Mouse (Mus musculus): ENCODE results near the gene Rbks.
A peak's percentile ranks its signal among the peaks of the same experiment; 100 is the strongest.
"Not testable (repeated sequence)": the region's sequence is repeated elsewhere in the genome, so short reads cannot be mapped to it uniquely, and the experiment has no call there.

The Rbks gene

DNA sequence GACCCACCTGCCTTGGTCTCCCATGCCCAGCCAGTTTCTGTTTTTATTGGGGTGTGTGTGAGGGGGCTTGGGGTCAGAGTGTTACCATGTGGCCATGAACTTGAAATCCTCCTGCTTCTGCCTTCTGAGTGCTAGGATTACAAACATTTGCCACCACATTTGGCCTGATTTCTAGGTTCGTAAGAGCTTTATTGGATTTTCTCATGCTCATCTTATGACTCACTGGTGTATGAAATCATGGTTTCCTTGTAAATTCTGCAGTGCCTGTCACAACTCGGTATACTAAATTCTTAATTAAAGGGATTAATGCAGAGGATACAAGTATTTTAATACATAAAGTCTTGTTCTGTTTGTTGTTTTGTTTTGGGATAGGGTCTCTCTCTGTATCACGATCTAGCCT, 77.1 kb downstream of the Rbks start:
- DNase-seq, result no peak

DNA sequence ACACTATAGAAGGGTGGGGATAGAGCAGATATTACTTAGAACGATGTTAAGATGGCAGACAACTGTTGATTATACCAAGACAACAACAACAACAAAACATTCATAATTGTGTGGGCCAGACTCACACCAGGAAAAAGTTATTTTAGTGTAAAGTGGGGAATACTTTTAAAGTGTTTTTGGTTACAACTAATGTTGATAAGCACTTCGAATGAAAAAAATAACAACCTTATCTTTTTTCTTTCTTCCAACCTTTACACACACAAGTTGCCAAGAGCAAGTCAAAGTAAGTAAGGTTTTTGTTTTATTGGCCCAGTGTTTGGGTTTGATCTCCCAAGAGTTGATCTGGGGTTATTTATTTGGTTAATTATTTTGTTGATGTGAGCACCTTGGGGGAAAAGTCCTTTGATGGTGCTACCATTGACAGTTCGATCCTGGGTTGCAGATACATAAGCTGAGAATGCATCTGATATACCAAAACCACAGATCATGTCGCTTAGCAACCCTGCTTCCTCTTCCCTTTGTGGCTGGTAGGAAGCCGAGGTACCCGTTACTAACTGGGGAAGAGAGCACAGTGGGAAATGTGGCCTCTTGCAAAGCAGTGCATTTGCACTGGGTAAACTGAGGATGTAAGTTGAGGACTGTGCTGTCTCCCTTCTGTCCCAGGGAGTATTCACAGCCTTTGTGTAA, 82.9 kb downstream of the Rbks start:
- DNase-seq, result no peak

DNA sequence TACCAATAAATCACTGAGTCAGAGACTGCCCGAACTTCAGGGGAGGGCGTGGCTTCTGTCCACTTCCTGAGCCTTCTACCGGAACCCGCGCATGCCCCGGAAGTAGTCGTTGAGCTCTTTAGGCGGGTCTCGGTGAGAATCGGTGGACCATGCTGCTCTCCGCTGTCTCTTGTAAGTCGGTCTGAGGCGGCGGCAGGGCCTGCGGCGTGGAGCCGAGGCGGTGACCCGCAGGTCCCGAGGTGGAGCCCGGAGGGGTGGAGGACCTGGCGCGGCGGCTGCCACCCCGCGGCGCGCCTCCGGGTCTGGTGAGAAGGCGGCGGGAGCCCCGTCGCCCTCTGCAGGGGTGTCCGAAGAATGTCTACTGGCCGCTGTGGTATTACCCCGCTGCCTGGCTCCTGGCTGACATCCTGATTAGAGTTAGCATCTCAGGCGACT, 83.6 kb downstream of the Rbks start:
- DNase-seq, result peak; percentile 93 to 94

DNA sequence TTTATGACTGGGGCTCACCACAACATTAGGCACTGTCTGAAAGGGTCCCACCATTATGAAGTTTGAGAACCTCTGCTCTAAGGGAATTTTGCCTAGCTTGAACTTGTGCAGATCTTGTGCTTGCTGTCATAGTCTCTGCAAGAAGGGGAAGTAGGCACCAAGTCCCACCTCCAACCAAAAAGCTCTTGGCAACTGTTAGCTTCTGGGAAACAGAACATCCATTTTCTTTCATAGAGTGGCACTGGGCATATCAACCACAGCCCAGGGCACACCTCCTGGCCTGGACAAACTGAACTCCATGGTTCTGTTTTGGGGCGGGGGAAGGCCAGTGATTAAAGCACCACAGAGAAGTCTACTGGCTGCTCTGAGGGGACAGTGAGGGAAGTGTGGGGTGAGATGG, 86.2 kb downstream of the Rbks start:
- DNase-seq, result no peak

DNA sequence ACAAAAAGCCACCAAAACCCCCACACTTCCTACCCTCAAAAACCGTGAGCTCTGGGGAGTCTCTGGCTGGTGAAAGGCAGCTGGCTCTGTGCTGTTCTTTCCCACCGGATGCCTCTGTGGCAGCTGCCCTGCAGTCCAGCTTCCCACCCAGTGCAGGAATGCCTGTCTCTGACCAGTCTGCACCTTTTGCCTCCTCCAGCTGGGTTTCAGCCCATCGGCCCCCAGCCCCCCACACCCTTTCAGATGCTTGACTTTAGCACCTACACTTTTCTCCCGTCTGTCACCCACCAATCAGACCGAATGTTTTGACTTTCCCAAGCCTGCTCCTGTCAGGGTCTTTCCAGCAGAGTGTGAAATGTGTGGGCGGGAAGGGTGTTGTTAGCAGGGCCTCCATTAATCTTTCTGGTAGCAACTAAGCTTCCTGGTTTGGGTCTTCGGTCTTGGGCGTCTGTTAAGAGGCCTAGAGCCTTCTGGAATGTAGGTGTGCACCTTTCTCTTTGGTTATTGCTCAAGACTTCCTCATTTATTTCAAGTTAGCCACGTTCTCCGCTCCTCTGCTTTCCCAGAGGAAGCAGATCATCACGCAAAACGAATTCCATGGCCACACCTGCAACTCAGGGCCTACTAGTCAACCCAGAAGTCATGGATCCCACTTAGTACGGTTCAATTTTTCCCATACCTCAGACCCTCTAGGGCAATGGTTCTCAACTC, 86.9 kb downstream of the Rbks start:
- no peak for DNase-seq

DNA sequence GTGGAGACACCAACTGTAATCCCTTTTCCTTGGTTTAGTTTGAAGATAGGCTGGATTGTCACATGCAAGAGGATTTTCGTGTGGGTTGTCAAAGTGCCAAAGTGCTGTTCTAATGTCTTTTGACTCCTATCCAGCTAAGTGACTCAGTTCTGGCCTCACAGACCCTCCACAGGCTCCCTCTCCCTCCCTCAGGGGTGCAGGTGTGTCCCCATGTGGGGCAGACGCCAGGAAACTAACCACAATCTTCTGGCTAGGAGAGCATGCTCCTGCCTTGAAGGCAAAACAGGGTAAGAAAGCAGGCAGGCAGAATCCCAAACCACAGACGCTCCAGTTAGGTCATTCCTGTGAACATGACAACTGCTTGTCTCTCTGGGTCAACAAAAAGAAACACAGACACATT, 91.3 kb downstream of the Rbks start:
- no peak for DNase-seq

DNA sequence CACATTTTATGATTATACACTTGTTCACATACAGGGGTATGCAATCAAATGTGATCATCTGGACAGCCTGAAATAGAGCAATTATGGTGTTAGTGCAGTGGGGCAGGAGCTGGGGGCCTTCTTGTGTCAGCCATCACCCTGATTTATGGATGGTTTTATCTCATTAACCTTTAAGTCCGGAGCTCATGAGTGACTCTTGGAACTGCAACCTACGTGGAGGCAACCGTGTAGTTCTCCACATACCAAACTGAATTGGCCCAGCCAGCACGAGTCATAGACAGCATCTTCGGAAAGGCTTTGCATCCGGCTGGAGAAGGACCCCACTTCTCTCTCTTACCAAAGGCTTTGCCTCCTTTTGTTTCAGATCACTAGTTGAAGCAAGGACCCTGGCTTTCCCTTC, 93.7 kb downstream of the Rbks start:
- no peak for DNase-seq

DNA sequence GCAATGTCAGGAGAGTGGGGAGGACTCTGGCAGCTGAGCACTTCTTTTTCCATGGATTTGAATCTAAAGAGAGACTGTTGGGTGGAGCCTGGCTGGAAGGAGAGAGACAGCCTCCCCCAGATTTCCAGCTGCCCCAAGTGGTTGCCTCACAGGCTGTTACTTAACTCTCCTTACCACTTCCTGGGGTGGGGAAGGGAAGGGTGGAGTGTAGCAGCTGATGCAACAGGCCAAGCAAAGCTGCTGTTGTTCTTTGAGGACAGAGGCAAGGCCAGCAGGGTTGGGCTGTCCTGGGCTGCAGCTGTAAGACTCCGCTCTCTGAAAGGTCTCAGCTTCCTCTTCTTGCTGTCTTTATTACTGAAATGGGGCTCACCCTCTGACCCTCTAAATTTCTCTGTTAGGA, 95.0 kb downstream of the Rbks start:
- DNase-seq, result peak; percentile 31 to 40

DNA sequence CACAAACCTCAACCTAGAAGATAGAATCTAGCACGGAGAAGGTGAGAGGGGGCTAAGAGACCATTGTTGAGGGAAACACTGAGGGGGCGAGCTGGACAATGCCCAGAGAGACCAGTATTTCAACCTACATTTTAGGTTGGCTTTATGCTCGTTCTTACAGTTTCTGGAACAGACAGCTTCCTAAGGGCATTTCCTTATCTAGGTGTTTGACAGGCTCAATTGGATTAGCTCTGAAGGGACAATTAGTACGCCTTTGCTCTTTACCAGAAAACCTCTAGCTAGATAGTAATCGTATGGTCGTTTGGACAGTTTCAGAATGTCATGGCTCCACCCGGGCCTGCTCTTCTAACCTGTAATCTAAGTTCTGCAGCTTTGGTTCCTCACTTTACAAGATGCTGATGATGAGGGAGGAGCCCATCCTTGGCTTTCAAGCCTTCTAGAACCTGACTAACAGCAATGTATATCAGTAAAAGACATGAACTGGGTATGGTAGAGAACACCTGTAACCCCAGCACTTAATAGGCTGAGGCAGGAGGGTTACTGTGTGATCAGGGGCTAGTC, 96.2 kb downstream of the Rbks start:
- no peak for DNase-seq

DNA sequence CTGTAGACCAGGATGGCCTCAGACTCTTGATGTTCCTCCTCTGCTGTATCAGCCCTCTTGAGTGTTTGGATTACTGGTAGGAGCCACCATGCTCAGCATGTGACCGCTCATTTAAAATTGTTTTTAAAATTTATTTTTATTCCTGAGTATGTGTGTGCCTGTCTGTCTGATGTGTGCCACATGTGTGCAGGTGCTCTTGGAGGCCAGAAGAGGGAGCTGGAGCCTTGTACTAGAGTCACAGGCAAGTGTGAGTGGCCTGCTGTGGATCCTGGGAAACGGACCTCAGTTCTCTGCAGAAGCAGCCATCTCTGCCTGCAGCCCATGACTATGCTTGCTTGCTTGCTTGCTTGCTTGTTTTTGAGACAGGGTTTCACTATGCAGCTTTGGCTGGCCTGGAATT, 98.3 kb downstream of the Rbks start:
- DNase-seq, result no peak

DNA sequence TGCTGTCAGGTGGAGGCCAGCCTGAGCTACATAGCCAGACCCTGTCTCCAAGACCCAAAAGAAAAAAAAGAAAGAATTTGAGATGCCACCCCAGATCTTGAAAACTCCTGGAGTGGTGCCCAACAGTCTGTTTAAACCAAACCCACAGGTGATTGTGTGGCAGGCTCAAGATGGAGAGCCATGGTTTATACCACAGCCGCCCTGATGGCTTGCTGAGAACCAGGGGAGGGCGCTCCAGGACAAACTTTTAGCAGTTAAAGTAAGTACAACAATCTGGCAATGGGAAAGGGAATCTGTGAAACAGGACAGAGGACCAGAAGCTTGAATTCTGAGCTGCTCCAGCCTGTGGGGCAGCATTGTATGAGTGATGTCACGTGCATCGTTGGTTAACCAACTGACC, 98.8 kb downstream of the Rbks start:
- peak; percentile 22 to 67 for DNase-seq

DNA sequence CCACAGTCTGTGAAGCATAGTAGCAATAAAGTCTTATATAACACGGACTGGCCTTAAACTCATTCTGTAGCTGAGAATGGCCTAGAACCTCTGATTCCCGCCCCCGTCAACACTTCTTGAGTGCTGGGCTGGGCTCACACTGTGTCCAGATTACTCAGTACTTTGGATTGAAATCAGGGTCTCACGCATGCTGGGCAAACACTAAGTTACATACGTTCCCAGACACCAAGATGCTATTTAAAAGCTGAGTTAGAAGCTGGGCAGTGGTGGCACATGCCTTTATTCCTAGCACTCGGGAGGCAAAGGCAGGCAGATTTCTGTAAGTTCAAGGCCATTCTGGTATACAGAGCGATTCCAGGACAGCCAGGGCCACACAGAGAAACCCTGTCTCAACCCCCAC, 99.3 kb downstream of the Rbks start:
- no peak for DNase-seq

DNA sequence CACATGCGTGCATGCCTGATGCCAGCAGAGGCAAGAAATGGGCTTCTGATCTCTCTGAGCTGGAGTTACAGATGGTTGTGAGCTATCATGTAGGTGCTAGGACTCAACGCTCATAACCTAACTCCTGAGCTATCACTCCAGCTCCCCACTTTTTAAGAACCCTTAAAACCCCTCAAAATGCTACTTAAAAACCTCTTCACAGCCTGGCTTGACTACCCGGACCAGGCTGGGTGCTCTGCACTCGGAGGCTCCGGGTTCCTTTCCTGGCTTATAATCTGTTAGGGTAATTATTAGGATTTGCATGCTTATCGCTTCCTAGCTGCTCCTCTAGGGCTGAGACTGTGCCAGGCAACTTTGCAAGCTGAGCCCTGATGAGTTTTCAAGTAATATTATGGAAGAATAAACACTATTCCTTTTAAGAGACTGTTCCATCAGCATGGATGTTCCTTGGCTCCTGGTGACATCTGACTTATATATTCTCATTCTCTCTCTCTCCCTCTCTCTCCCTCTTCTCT, 99.9 kb downstream of the Rbks start:
- no peak for DNase-seq

DNA sequence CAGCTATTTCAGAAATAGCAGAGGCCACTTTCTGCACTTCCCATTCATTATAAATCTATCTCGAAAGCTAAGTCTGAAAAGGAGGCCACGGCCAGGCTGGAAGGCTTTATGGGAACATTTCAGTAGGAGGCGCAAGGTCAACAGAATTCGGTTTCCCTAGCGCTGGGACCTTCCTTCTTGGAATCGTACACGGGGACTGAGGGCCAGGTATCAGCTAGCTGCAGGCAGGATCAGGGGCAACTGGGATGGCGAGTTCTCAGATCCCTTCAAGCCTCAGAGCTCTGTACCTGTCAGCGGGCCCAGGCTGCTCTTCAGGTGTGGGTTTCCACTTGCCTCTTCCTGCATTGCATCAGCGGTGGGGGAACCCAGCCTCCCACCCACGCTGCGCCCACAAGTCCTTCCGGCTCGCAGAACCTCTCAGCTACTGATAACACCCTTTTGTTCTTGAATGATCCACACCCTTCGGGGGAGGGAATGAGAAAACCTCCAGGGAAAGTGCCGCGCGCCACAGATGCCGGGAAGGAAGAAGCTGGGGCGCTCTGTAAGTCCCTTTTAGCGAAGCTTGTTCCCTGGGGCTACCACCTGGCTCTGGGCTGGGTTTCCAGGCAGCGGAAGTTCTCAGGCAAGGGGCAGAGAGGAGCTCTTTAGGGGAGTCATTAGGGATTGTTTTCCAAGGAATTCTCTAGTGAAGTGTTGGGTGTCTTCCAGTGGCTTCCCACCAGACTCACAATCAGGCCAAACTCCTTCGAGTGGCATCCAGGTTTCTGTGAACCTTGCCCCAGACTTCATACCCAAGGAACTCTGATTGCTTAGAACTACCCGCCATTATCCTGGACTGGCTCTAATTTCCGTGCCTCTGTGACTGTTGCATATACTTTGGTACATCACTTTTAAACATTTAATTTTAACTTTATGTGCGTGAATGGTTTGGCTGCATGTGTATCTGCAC, 100.7 kb downstream of the Rbks start, which contains the start of gene Mrpl33:
Gene Mrpl33 (plus strand): TSS at position 455 of the 949 bp plus-strand sequence.
- peak; percentile 33 to 35 for DNase-seq

DNA sequence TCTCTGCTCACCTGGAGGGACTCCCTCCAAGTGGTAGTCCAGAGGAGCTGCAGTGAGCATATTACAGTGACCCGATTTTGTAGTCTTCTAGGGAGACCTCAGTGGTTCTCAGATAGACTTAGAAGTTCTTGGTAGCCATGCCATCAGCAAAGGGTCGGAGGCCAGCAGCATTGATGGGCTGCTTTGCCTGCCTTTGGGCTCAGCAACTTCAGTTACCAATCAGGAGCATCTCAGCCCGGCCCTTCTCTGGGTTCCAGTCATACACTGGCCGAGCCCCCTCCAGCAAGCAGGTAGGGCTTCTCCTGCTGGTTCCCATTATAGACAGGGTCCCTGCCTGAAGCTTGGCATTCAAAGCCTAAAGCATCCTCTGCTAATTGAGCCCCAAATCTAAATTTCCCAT, 101.6 kb downstream of the Rbks start:
- no peak for DNase-seq

DNA sequence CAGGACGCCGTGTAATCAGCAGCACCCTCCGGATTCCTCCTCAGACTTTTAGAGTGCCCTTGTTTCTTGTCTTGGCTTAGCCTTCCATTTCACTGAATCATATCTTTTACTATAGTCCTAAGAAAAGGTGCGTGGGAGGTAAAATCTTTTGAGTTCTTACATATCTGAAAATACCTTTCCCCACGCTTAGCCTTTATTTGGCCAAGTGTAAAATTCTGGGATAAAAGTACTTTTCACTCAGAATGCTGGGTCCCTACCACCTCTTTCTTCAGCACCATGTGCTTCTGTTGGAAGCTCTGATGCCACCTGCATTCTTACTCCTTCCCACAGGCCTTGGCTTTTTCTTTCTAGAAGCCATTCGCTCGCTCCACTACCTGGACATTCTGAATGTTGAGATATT, 106.3 kb downstream of the Rbks start:
- DNase-seq, result no peak

DNA sequence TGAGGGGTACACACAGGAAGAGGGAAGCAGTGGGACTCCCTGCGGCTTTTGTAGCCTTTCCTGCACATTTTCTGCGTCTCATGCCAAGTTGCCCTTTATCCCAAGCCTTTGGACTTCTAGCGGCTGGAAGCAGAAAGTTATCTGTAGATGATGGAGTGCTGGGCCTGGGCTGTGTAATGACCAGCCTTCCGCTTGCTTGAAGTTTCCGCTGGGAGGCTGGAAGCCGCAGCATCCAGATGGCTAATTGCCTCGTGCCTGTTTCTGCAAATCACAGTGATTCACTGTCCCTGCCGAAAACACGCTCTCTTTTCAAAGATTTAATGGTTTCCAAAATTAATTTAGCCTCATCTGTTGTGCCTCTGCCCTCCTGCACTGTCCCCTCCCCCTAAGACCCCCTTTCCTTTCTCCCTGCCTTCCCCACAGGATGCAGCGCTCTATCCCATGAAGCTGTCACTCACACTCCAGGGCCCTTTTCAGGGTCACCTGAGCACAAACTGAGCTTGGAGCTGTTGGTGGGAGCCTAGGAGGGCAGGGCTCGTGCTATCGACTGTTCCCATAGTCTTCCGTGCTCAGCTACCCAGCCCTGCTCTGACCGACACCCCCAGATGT, 107.6 kb downstream of the Rbks start:
- no peak for DNase-seq

DNA sequence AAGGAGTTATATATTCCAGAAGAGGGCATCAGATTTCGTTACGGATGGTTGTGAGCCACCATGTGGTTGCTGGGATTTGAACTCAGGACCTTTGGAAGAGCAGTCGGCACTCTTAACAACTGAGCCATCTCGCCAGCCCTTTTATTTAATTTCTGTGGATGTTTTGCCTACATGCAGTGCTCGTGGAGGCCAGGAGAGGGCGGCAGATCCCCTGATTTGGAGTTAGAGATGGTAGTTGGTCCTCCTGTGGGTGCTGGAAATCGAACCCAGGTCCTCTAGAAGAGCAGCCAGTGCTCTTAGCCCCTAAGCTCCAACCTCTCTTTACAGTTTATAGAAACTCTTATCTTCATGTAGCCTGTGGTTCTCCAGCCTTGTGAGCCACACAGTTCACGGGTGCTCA, 108.8 kb downstream of the Rbks start:
- DNase-seq, result not testable (repeated sequence)

DNA sequence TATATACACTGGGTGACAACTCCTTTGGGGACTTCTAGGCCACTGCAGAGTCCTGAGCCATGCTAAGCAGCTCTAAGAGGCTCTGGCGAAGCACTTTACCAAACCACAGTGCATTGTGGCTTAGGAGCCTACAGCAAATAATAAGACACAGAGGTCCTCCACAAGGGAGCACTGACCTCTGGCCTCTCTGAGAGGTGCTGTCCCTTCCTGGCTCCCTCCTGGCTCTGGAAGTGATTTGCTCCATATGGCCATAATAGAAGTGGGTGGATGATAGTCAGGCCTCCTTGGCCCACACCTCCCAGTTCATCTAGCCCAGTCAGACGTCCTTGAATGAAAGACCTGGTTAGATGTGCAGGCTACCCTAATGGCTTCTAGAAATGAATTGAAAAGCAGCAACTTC, 109.4 kb downstream of the Rbks start:
- DNase-seq, result no peak

DNA sequence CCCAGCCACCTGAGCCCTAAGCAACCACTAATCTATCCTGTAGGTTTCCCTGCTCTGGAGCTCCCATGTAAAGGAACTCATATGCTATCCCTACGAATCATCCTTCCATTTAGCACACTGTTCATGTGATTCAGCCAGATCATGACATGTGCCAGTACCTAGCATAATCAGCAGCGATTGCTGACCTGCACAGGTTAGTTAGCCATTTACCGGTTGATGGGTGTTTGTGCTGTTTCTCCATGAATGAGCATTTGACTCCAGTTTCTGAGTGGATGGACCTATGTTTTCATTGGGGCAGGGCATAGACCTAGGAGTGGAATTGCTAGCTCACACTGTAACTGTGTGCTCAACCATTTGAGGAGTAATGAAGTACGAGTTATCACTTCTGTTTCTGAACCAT, 111.9 kb downstream of the Rbks start:
- DNase-seq, result peak; percentile 22 to 43

DNA sequence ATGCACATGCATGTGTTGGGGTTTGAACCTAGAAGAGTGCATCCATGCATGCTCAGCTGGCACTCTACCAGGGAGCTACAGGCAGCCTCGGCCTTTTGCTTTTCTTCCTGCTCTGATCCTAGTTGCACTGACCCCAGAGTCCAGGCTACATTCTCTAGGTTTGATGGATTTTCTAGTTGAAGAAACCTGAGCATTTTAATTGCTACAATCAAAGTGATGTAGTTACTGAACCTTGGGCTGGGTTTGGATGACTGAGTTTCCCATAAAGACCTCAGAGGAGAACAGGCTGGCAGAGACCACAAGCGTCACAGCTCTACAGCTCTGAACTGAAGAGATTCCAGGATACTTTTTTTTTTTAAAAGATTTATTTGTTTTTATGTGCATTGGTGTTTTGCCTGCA, 114.2 kb downstream of the Rbks start:
- DNase-seq, result peak; percentile 87

DNA sequence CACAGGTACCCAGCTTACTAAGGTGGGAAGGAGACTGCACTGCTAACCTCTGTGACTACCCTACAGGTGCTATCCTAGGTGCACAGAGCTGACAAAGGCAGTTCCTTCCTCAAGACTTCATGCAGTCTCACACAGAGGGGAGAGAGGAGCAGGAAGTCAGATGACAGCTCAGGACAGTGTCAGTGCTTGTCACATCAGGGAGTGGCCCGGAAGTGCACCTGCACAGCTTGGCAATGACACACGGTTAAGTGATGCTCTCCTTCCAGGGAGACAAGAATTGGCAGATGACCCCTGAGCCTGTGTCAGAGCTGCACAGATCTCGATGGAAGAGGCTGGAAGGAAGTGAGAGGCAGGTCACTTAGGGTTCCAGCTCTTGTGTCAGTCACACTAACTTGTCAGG, 115.5 kb downstream of the Rbks start:
- no peak for DNase-seq
